Mouse (Mus musculus): ENCODE results near the gene Pou1f1.

The Pou1f1 gene

GRCm38 (mm10) chr16:65564306-65564705 lies 44.0 kb downstream of the Pou1f1 start:
- no peak for DNase-seq (ENCODE audit: low spot score in 2 of 2)

DNA sequence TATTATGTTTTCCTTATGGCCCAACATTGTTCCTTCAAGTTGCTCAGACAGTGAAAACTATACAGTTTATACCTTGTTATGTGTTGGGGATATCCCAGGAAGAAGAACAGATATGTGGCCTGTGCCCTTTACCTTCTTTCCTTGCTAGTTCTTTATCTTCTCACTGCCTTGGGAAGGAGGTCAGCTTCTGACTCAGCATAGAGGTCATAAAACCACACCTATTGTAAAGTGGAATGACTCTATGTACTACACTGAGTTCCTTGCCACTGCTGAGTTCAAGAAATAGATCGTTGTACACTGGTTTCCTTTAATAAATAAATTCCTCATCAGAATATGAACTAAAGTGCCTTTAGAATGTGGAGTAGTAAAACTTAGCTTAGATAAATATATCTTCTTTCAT lies 44.6 kb downstream of the Pou1f1 start:
- no peak for DNase-seq (ENCODE audit: low spot score in 2 of 2)

GRCm38 (mm10) chr16:65568853-65569252 lies 48.5 kb downstream of the Pou1f1 start:
- DNase-seq (ENCODE audit: low spot score in 2 of 2): no peak

DNA sequence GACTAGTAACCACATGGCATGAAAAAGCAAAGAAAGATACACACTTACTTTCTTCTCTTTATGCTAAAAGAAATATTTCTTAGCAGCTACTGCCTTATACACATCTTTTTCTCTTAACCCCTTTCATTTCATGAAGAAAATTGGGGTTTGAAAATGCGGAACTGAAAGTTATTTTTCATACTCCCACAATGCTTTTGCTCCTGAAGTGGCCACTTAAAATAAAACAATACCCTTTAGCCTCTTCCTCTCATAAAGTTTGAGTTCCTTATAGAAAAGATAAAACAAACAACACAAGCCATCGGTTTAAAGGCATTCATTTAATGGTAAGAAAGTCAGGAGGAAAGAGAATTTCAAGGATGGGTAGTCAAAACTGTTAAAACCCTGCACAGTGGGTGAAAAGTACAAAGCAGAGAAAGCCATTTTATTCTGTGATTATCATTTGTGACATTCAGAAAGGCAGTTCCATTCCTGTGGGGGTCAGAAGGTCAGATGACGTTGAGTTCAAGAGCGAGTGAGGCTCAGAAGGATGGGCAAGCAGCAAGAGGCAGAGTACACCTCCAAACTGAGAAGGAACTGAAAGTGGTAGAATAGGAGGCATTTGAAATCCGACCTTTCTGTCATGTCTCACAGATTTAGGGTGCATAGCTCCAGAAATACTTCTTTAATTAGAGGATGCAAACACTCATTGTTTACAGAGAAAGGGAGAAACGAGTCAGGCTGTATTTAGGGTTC lies 57.2 kb downstream of the Pou1f1 start:
- DNase-seq (ENCODE audit: low spot score in 2 of 2): no peak
